Mouse (Mus musculus) embryonic fibroblast, embryonic 13.5 days (primary cell): Measurements from ENCODE around the gene Mrpl16.

Source experiments
- CTCF ChIP-seq: IDR thresholded peaks from 2 replicates; pipeline ENCODE4 v1.5.1; 2011; ENCODE audit warnings: mild to moderate bottlenecking, control low read depth, low read length, moderate library complexity, borderline replicate concordance; ENCODE audit not compliant: insufficient read depth
- POLR2A ChIP-seq: IDR thresholded peaks from 2 replicates; pipeline ENCODE4 v1.6.1; 2011; ENCODE audit warnings: low read depth, mild to moderate bottlenecking, control low read depth, low read length, moderate library complexity

DNA sequence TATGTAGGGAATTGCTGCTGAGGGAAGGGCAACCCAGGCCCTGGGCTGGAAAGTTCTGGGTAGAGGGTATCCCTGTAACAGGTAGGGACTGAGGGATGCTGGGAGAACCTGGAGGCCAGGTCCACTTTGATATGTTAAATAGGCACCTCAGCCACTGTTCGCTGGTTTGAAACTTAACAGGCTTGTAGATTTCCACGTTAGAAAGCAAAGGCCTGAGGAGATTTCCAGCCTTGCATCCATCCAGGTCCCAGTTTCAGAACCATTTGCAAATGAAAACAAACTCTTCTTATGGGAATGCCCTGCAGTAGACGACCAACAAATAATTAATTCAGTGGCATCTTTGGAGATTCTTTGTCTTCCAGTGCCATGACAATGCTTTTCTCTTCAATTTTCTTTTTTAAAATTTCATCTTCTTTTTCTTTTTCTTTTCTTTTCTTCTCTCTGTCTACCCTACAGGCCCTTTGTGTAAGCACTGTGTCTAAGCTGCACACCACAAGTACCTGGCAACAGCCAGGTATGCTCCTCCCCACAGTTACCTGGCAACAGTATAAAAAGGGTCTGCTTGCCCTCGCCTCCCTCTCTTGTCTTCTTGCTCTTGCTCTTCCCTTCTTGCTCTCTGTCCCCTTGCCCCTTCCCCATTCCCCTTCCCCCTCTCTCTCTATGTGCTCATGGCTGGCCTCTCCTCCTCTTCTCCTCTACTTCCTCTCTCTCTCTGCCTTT, 53.3 kb downstream of the Mrpl16 start:
- TF ChIP-seq POLR2A (no peak), CTCF (no peak)
